Mouse (Mus musculus): Measurements from ENCODE around the gene Krt77. TPM values are rescaled to one million over a fixed set of nuclear protein-coding genes. Genes with fewer than 3 reads are reported as not detected.

Krt77 gene
- polyA plus RNA-seq (2012), result not detected in 2 replicates

DNA sequence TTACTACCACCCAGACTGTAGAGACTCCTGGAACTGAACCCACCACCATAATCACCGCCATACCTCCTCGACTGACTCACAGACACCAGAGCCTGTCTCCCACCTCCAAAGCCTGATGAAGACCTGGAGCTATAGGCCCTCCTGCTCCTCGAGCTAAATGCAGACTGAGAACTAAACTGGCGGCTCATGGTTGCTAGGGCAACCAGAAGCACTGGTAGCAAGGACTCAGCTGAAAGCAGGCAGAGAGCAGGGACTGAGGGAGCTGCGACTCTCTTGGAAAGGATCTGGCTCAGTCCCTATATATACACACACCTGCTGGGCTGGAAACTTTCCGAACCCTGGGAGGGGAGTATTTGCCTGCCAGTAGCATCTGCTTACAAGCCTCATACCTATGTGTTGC is at the start of gene Krt77:
Gene Krt77 (minus strand): TSS at position 275 of the 400 bp plus-strand sequence.
- Histone ChIP-seq H3K27me3 (ENCODE audit: control insufficient read depth) (peaks cover 3% of the 10 kb centered on the region; the same call in 1 of the 2 replicates), H3K4me1 (ENCODE audit: control insufficient read depth) (no peaks in the 10 kb centered on the region), H3K36me3 (ENCODE audit: control insufficient read depth) (no peaks in the 10 kb centered on the region), H3K9me3 (ENCODE audit: control insufficient read depth, low read length) (no peaks in the 10 kb centered on the region), H3K4me3 (replicated peaks) (no peak within 1 kb of the TSS)
- no peak for TF ChIP-seq TAL1 (IDR thresholded peaks at IDR 0.05; ENCODE audit: low read length)
- TF ChIP-seq GATA1 (IDR thresholded peaks at IDR 0.05; ENCODE audit: low read length), result no peak

DNA sequence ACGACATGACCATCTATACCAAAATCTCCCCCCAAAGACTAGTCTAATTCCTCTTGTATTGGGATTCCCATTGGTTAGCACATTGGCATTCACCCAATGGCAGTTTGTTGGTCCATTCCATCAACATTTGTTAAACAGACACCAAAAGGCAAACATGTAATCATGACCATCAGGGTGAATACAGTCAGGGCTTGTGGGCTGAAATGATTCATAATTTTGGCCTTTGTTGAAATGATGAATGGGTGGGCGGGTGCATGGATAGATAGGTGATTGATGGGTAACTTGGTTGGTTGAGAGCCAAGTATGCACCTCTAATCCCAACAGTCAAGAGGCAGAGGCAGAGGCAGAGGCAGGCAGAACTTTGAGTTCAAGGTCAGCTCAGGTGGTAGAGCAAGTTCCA is 46.6 kb upstream of the Krt77 start:
- Histone ChIP-seq H3K4me3 (replicated peaks) (no peak overlapping the region), H3K36me3 (ENCODE audit: control insufficient read depth) (no peaks in the 10 kb centered on the region), H3K27me3 (ENCODE audit: control insufficient read depth) (no peaks in the 10 kb centered on the region), H3K4me1 (ENCODE audit: control insufficient read depth) (no peaks in the 10 kb centered on the region), H3K9me3 (ENCODE audit: control insufficient read depth, low read length) (no peaks in the 10 kb centered on the region)
- TF ChIP-seq GATA1 (IDR thresholded peaks at IDR 0.05; ENCODE audit: low read length) (no peak), TAL1 (IDR thresholded peaks at IDR 0.05; ENCODE audit: low read length) (no peak)

- TF ChIP-seq TAL1 (IDR thresholded peaks at IDR 0.05; ENCODE audit: low read length) (no peak), GATA1 (IDR thresholded peaks at IDR 0.05; ENCODE audit: low read length) (no peak)
These were observed 35.3 kb upstream of the Krt77 start for GRCm38 (mm10) chr15:101904849-101905248.

GRCm38 (mm10) chr15:101902171-101903149 is 33.0 kb upstream of the Krt77 start:
- Histone ChIP-seq H3K4me1 (ENCODE audit: control insufficient read depth) (no peaks in the 10 kb centered on the region), H3K36me3 (ENCODE audit: control insufficient read depth) (no peaks in the 10 kb centered on the region), H3K9me3 (ENCODE audit: control insufficient read depth, low read length) (no peaks in the 10 kb centered on the region), H3K27me3 (ENCODE audit: control insufficient read depth) (no peaks in the 10 kb centered on the region), H3K4me3 (replicated peaks) (no peak overlapping the region)
- TF ChIP-seq TAL1 (IDR thresholded peaks at IDR 0.05; ENCODE audit: low read length) (no peak), GATA1 (IDR thresholded peaks at IDR 0.05; ENCODE audit: low read length) (no peak)

More at GRCm38 (mm10) chr15:101904849-101905248, 35.3 kb upstream of the Krt77 start:
- H3K36me3 ChIP-seq (ENCODE audit: control insufficient read depth), result no peaks in the 10 kb centered on the region
- no peak overlapping the region for H3K4me3 ChIP-seq (replicated peaks)
- H3K27me3 ChIP-seq (ENCODE audit: control insufficient read depth), result no peaks in the 10 kb centered on the region
- H3K9me3 ChIP-seq (ENCODE audit: control insufficient read depth, low read length), result no peaks in the 10 kb centered on the region
- H3K4me1 ChIP-seq (ENCODE audit: control insufficient read depth), result no peaks in the 10 kb centered on the region

DNA sequence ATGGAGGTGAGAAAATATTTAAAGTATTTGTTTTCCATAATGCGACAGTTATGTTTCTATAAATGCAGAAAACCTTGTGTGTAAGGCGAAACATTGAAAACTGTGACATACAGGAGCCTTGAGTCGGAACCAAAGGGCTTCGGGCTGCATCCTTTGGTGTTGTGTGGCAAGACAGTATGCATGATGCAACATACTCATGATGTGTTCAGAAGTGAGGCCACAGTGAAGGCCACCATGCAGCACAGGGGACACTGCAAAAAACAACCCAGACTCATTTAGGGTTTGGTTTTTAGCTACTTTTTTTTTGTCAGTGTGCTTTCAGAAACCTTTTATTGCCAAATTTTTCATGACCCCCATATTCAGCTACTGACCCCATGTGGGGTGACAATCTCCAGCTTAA is 25.7 kb upstream of the Krt77 start:
- Histone ChIP-seq H3K27me3 (ENCODE audit: control insufficient read depth) (no peaks in the 10 kb centered on the region), H3K4me1 (ENCODE audit: control insufficient read depth) (no peaks in the 10 kb centered on the region), H3K9me3 (ENCODE audit: control insufficient read depth, low read length) (no peaks in the 10 kb centered on the region), H3K4me3 (replicated peaks) (no peak overlapping the region), H3K36me3 (ENCODE audit: control insufficient read depth) (no peaks in the 10 kb centered on the region)
- TF ChIP-seq TAL1 (IDR thresholded peaks at IDR 0.05; ENCODE audit: low read length), result no peak
- no peak for TF ChIP-seq GATA1 (IDR thresholded peaks at IDR 0.05; ENCODE audit: low read length)

GRCm38 (mm10) chr15:101892820-101893219 is 23.3 kb upstream of the Krt77 start, which contains the start of gene Krt76:
Gene Krt76 (minus strand): TSS chr15:101892920.
- H3K27me3 ChIP-seq (ENCODE audit: control insufficient read depth), result no peaks in the 10 kb centered on the region
- no peaks in the 10 kb centered on the region for H3K4me1 ChIP-seq (ENCODE audit: control insufficient read depth)

DNA sequence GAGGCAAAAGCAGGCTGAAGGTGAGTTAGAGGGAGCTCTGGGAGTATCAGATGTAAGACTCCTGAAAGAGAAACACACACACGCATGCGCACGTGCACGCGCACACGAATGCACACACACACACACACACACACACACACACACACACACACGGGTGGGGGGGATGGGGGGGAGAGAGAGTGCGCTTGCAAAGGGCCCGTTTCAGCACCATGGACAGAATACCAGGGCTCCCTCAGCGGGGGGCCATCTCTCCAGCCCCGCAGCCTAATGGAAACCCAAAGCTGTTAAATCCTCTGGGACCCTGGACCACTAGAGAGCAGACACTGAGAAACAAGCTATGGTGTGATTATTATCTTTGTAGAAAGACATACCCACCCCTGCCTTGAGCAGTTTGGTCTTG is 10.3 kb upstream of the Krt77 start:
- no peak overlapping the region for H3K4me3 ChIP-seq (replicated peaks)
- H3K36me3 ChIP-seq (ENCODE audit: control insufficient read depth), result no peaks in the 10 kb centered on the region
- H3K4me1 ChIP-seq (ENCODE audit: control insufficient read depth), result no peaks in the 10 kb centered on the region
- no peak for TF ChIP-seq TAL1 (IDR thresholded peaks at IDR 0.05; ENCODE audit: low read length)
- TF ChIP-seq GATA1 (IDR thresholded peaks at IDR 0.05; ENCODE audit: low read length), result no peak
- H3K9me3 ChIP-seq (ENCODE audit: control insufficient read depth, low read length), result no peaks in the 10 kb centered on the region
- peaks cover 3% of the 10 kb centered on the region; the same call in 1 of the 2 replicates for H3K27me3 ChIP-seq (ENCODE audit: control insufficient read depth)

More at GRCm38 (mm10) chr15:101892820-101893219, 23.3 kb upstream of the Krt77 start, which contains the start of gene Krt76:
- H3K9me3 ChIP-seq (ENCODE audit: control insufficient read depth, low read length), result no peaks in the 10 kb centered on the region
- H3K4me3 ChIP-seq (replicated peaks), result no peak within 1 kb of the TSS
- no peaks in the 10 kb centered on the region for H3K36me3 ChIP-seq (ENCODE audit: control insufficient read depth)
- TF ChIP-seq GATA1 (IDR thresholded peaks at IDR 0.05; ENCODE audit: low read length), result no peak
- no peak for TF ChIP-seq TAL1 (IDR thresholded peaks at IDR 0.05; ENCODE audit: low read length)

DNA sequence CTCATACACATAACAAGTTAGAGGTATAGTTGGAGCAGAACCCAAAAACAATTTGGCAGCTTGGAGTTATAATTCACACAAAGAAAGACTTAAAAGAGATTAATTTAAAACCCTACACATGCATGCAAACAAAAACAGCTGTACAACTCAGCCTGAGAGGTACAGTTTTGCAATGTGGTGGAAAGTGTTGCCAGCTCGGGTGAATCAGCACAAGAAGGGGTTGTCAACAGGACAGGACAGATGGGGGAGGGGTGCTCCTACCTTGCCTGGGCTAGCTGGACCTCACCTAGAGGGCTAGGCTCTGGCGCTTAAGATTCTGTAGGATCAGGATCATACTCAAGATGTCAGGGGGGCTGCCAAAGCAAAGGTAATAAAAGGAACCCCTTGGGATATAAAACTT is 8.5 kb upstream of the Krt77 start:
- Histone ChIP-seq H3K27me3 (ENCODE audit: control insufficient read depth) (no peaks in the 10 kb centered on the region; the same call in 1 of the 2 replicates), H3K36me3 (ENCODE audit: control insufficient read depth) (no peaks in the 10 kb centered on the region), H3K9me3 (ENCODE audit: control insufficient read depth, low read length) (no peaks in the 10 kb centered on the region), H3K4me3 (replicated peaks) (no peak overlapping the region), H3K4me1 (ENCODE audit: control insufficient read depth) (no peaks in the 10 kb centered on the region)
- TF ChIP-seq TAL1 (IDR thresholded peaks at IDR 0.05; ENCODE audit: low read length) (no peak), GATA1 (IDR thresholded peaks at IDR 0.05; ENCODE audit: low read length) (no peak)

GRCm38 (mm10) chr15:101874383-101874782 is 4.9 kb upstream of the Krt77 start:
- Histone ChIP-seq H3K9me3 (ENCODE audit: control insufficient read depth, low read length) (no peaks in the 10 kb centered on the region), H3K36me3 (ENCODE audit: control insufficient read depth) (no peaks in the 10 kb centered on the region), H3K4me1 (ENCODE audit: control insufficient read depth) (no peaks in the 10 kb centered on the region), H3K27me3 (ENCODE audit: control insufficient read depth) (peaks cover 1% of the 10 kb centered on the region; the same call in 1 of the 2 replicates), H3K4me3 (replicated peaks) (no peak overlapping the region)
- TF ChIP-seq GATA1 (IDR thresholded peaks at IDR 0.05; ENCODE audit: low read length), result no peak
- no peak for TF ChIP-seq TAL1 (IDR thresholded peaks at IDR 0.05; ENCODE audit: low read length)
